Comparison of ENCODE assay signal across 30 mouse cellular contexts in genomic region chr5:125372027-125372426, GRCm38 (mm10). TPM values are rescaled to one million over a fixed set of nuclear protein-coding genes. Genes with fewer than 3 reads are reported as not detected.
"Had no signal": no experiment of that assay in that cellular context is flagged by ENCODE, and none has a peak within 500 bp of the region (broad histone marks: within the 10 kb centered on the region; RNA-seq: fewer than 3 reads in every experiment).

No protein-coding gene starts in this region.

- H3K36me3 ChIP-seq: heart, embryonic 10.5 days; heart, embryonic 12.5 days; heart, embryonic 13.5 days; heart, embryonic 15.5 days; hindbrain, embryonic 10.5 days; hindbrain, embryonic 12.5 days; hindbrain, embryonic 13.5 days; hindbrain, embryonic 15.5 days; intestine, embryonic 15.5 days; kidney, embryonic 15.5 days had no signal

- H3K4me3 ChIP-seq: heart, embryonic 10.5 days; heart, embryonic 12.5 days; heart, embryonic 13.5 days; heart, embryonic 15.5 days; hindbrain, embryonic 10.5 days; hindbrain, embryonic 12.5 days; hindbrain, embryonic 13.5 days; hindbrain, embryonic 15.5 days; intestine, embryonic 15.5 days; kidney, embryonic 15.5 days; layer of hippocampus, adult 2 months had no signal

- H3K27me3 ChIP-seq: heart, embryonic 12.5 days; heart, embryonic 13.5 days; heart, embryonic 15.5 days; hindbrain, embryonic 12.5 days; hindbrain, embryonic 13.5 days; hindbrain, embryonic 15.5 days; intestine, embryonic 15.5 days; kidney, embryonic 15.5 days had no signal

- H3K4me1 ChIP-seq: heart, embryonic 12.5 days; heart, embryonic 15.5 days; hindbrain, embryonic 10.5 days; hindbrain, embryonic 12.5 days; hindbrain, embryonic 13.5 days; hindbrain, embryonic 15.5 days; intestine, embryonic 15.5 days; kidney, embryonic 15.5 days had no signal

- H3K27ac ChIP-seq: heart, embryonic 10.5 days; heart, embryonic 13.5 days; heart, embryonic 15.5 days; hindbrain, embryonic 10.5 days; hindbrain, embryonic 12.5 days; hindbrain, embryonic 13.5 days; hindbrain, embryonic 14.5 days; hindbrain, embryonic 15.5 days; hindbrain, postnatal 0 days; intestine, embryonic 15.5 days; kidney, embryonic 15.5 days; kidney, postnatal 0 days; layer of hippocampus, adult 2 months had no signal

- H3K9ac ChIP-seq: heart, embryonic 12.5 days; heart, embryonic 13.5 days; heart, embryonic 15.5 days; hindbrain, embryonic 12.5 days; hindbrain, embryonic 13.5 days; hindbrain, embryonic 14.5 days; hindbrain, embryonic 15.5 days; intestine, embryonic 15.5 days; kidney, embryonic 15.5 days had no signal

- DNase-seq: heart, postnatal 10 days; heart, postnatal 14 days; heart, postnatal 36 days; heart, postnatal 4 days; kidney, adult 18-20 months; kidney, adult 2 months; kidney, adult 8-10 months; kidney, adult 9 months; kidney, postnatal 10 days; kidney, postnatal 14 days; kidney, postnatal 25 days; kidney, postnatal 4 days; layer of hippocampus, adult 9-11 months; layer of hippocampus, postnatal 36 days had no signal

- H3K9me3 ChIP-seq: heart, embryonic 10.5 days; heart, embryonic 13.5 days; heart, embryonic 15.5 days; hindbrain, embryonic 10.5 days; hindbrain, embryonic 12.5 days; hindbrain, embryonic 13.5 days; hindbrain, embryonic 15.5 days; intestine, embryonic 15.5 days; kidney, embryonic 15.5 days had no signal

- H3K4me2 ChIP-seq: heart, embryonic 11.5 days; heart, embryonic 12.5 days; heart, embryonic 13.5 days; heart, embryonic 15.5 days; hindbrain, embryonic 12.5 days; hindbrain, embryonic 13.5 days; hindbrain, embryonic 14.5 days; hindbrain, embryonic 15.5 days; intestine, embryonic 15.5 days; kidney, embryonic 15.5 days had no signal

RNA-seq across cellular contexts. Expression of gene Gm10382, which starts 17.1 kb away (rescaled TPM):
- total RNA-seq: heart, postnatal 10 days; heart, postnatal 36 days; hindbrain, postnatal 0 days; layer of hippocampus, adult 2 months; layer of hippocampus, postnatal 36 days had no signal
- polyA plus RNA-seq: large intestine, adult 2 months had no signal
